Mouse (Mus musculus) brain, embryonic 14.5 days (tissue): Measurements from ENCODE around the gene Gm10283. TPM values are rescaled to one million over a fixed set of nuclear protein-coding genes. Genes with fewer than 3 reads are reported as not detected.
A peak's percentile ranks its signal among the peaks of the same experiment; 100 is the strongest.

ENCODE experiments used
- DNase-seq: peaks from one replicate; pipeline ENCODE4 v3.0.0-alpha.2; 2011; ENCODE audit warnings: low read depth
- CTCF ChIP-seq: fragments of 200-500 bp; IDR thresholded peaks from 2 replicates; pipeline ENCODE4 v1.5.1; 2012; ENCODE audit warnings: inconsistent platforms, mild to moderate bottlenecking, moderate library complexity, borderline replicate concordance; ENCODE audit not compliant: insufficient read depth, insufficient read length; ENCODE audit errors: extremely low read depth
- POLR2A ChIP-seq: fragments of 200-500 bp; IDR thresholded peaks from 2 replicates; pipeline ENCODE4 v1.6.1; 2012; ENCODE audit warnings: mild to moderate bottlenecking, inconsistent platforms, borderline replicate concordance; ENCODE audit not compliant: poor library complexity, insufficient read depth, insufficient read length, severe bottlenecking; ENCODE audit errors: extremely low read depth
- polyA plus RNA-seq: library from polyadenylated mRNA; depleted of rRNA; stranded (reverse); fragments of >200 nt; gene quantifications from 2 replicates; pipeline ENCODE4 v1.2.3, GENCODE M21; 2012; rRNA removed

Gm10283 gene
- polyA plus RNA-seq, 1 experiment, result not detected

GRCm38 (mm10) chr8:60438557-60438956, 64.4 kb downstream of the Gm10283 start:
- DNase-seq, result peak; percentile 17
- TF ChIP-seq CTCF (no peak), POLR2A (no peak)

- DNase-seq, result no peak
- TF ChIP-seq POLR2A (no peak), CTCF (no peak)
Observed at GRCm38 (mm10) chr8:60436872-60437271, 66.1 kb downstream of the Gm10283 start.

GRCm38 (mm10) chr8:60432649-60433048, 70.3 kb downstream of the Gm10283 start:
- no peak for DNase-seq
- TF ChIP-seq CTCF, result no peak

GRCm38 (mm10) chr8:60406358-60406757, 96.6 kb downstream of the Gm10283 start:
- no peak for DNase-seq
- TF ChIP-seq POLR2A (no peak), CTCF (no peak)

- peak; percentile 10 for DNase-seq
- no peak for TF ChIP-seq POLR2A
- TF ChIP-seq CTCF, result no peak
Observed at GRCm38 (mm10) chr8:60404994-60405548, 97.9 kb downstream of the Gm10283 start.

GRCm38 (mm10) chr8:60393675-60394074, 109.3 kb downstream of the Gm10283 start:
- TF ChIP-seq CTCF (no peak), POLR2A (no peak)
- no peak for DNase-seq

GRCm38 (mm10) chr8:60386589-60386988, 116.4 kb downstream of the Gm10283 start:
- no peak for TF ChIP-seq POLR2A
- no peak for TF ChIP-seq CTCF

More at GRCm38 (mm10) chr8:60386589-60386988, 116.4 kb downstream of the Gm10283 start:
- no peak for DNase-seq

Other genes with a start within 250 kb of the Gm10283 start
- 0.78 and 0.93 TPM in 2 replicates for gene Aadat, start 2.7 kb upstream of the Gm10283 start, polyA plus RNA-seq
- 2.1 and 4.0 TPM in 2 replicates for gene Mfap3l, start 129.6 kb upstream of the Gm10283 start, polyA plus RNA-seq